Mouse (Mus musculus) left cerebral cortex, postnatal 25 days (tissue): ENCODE measurements around the gene Cdh1. TPM values are rescaled to one million over a fixed set of nuclear protein-coding genes. Genes with fewer than 3 reads are reported as not detected.

Source experiments
- DNase-seq, 2 experiments: peaks; one replicate each; pipeline ENCODE4 v3.0.0; 2022; ENCODE audit warnings: low spot score in 2 of 2, mixed read lengths in 1 of 2
- intact Hi-C: fragments of 180-260 bp; cut with DNase I; formaldehyde crosslinking; loops from one replicate; pipeline ENCODE4 v1.15.1; 2025
- total RNA-seq, 2 experiments: library from RNA; stranded (reverse); gene quantifications; 2 replicates each; pipeline ENCODE4 v1.2.3; 2021

Gene Cdh1
- total RNA-seq, 2 experiments from 2014 or later: 2.3 to 2.5 TPM

- intact Hi-C loops: no loop called here
- no peak for DNase-seq
These were observed 14.7 kb downstream of the Cdh1 start for GRCm38 (mm10) chr8:106617865-106618264.

- DNase-seq: no peak
- intact Hi-C loops: no loop called here
These were observed 15.2 kb downstream of the Cdh1 start for GRCm38 (mm10) chr8:106618324-106618723.

- DNase-seq: no peak
- intact Hi-C loops: no loop called here
These were observed 16.5 kb downstream of the Cdh1 start for GRCm38 (mm10) chr8:106619549-106620245.

GRCm38 (mm10) chr8:106620488-106620887, 17.3 kb downstream of the Cdh1 start:
- intact Hi-C loops: no loop called here
- no peak for DNase-seq

- intact Hi-C loops: no loop called here
- DNase-seq: no peak
These were observed 19.9 kb downstream of the Cdh1 start for GRCm38 (mm10) chr8:106623016-106623415.

- intact Hi-C loops: no loop called here
- no peak for DNase-seq
These were observed 20.3 kb downstream of the Cdh1 start for GRCm38 (mm10) chr8:106623451-106623850.

- DNase-seq: no peak
- intact Hi-C loops: no loop called here
These were observed 20.8 kb downstream of the Cdh1 start for GRCm38 (mm10) chr8:106623954-106624353.

GRCm38 (mm10) chr8:106624743-106625142, 21.6 kb downstream of the Cdh1 start:
- intact Hi-C loops: no loop called here
- DNase-seq: no peak

GRCm38 (mm10) chr8:106626096-106626865, 23.1 kb downstream of the Cdh1 start:
- intact Hi-C loops: no loop called here
- no peak for DNase-seq

- intact Hi-C loops: no loop called here
- no peak for DNase-seq
These were observed 25.3 kb downstream of the Cdh1 start for GRCm38 (mm10) chr8:106628291-106628964.

- intact Hi-C loops: no loop called here
- no peak for DNase-seq
These were observed 26.3 kb downstream of the Cdh1 start for GRCm38 (mm10) chr8:106629456-106629855.

- intact Hi-C loops: no loop called here
- DNase-seq: no peak
These were observed 28.8 kb downstream of the Cdh1 start for GRCm38 (mm10) chr8:106631904-106632303.

- no peak for DNase-seq
These were observed 29.5 kb downstream of the Cdh1 start for GRCm38 (mm10) chr8:106632650-106633049.

GRCm38 (mm10) chr8:106633361-106634158, 30.4 kb downstream of the Cdh1 start:
- DNase-seq: no peak
- intact Hi-C loops: no loop called here

More at GRCm38 (mm10) chr8:106632650-106633049, 29.5 kb downstream of the Cdh1 start:
- intact Hi-C loops: no loop called here

- DNase-seq: no peak
- intact Hi-C loops: no loop called here
These were observed 32.1 kb downstream of the Cdh1 start for GRCm38 (mm10) chr8:106635284-106635683.

GRCm38 (mm10) chr8:106637446-106637845, 34.3 kb downstream of the Cdh1 start:
- intact Hi-C loops: no loop called here
- no peak for DNase-seq

- no peak for DNase-seq
- intact Hi-C loops: no loop called here
These were observed 35.7 kb downstream of the Cdh1 start for GRCm38 (mm10) chr8:106638768-106639295.

- intact Hi-C loops: no loop called here
- no peak for DNase-seq
These were observed 37.1 kb downstream of the Cdh1 start for GRCm38 (mm10) chr8:106640212-106640611.

- intact Hi-C loops: no loop called here
- no peak for DNase-seq
These were observed 37.8 kb downstream of the Cdh1 start for GRCm38 (mm10) chr8:106640921-106641320.

GRCm38 (mm10) chr8:106642172-106642571, 39.0 kb downstream of the Cdh1 start:
- intact Hi-C loops: no loop called here
- no peak for DNase-seq
